Mouse (Mus musculus): ENCODE measurements around the gene Dyrk4.

The Dyrk4 gene

GRCm38 (mm10) chr6:126921111-126921881 is at the start of gene Dyrk4:
Gene Dyrk4, minus strand, starts transcription at chr6:126921839.
- no peak for DNase-seq

GRCm38 (mm10) chr6:126966241-126967026 is 44.8 kb upstream of the Dyrk4 start:
- DNase-seq, result no peak

GRCm38 (mm10) chr6:126963426-126963825 is 41.8 kb upstream of the Dyrk4 start:
- DNase-seq, result no peak

GRCm38 (mm10) chr6:126962709-126963108 is 41.1 kb upstream of the Dyrk4 start:
- DNase-seq, result no peak

GRCm38 (mm10) chr6:126961371-126962018 is 39.9 kb upstream of the Dyrk4 start:
- DNase-seq, result no peak

GRCm38 (mm10) chr6:126955734-126956133 is 34.1 kb upstream of the Dyrk4 start:
- peak; percentile 18 to 20 for DNase-seq

GRCm38 (mm10) chr6:126948336-126948735 is 26.7 kb upstream of the Dyrk4 start:
- no peak for DNase-seq

- no peak for DNase-seq
These were observed 18.8 kb upstream of the Dyrk4 start for GRCm38 (mm10) chr6:126940451-126940850.

GRCm38 (mm10) chr6:126939487-126940171 is 18.0 kb upstream of the Dyrk4 start, which contains the start of the genes Rad51ap1 and D6Wsu163e:
Gene Rad51ap1, minus strand, starts transcription at chr6:126939587.
Gene D6Wsu163e, plus strand, starts transcription at chr6:126939962.
- peak; percentile 88 to 90 for DNase-seq

- DNase-seq, result no peak
These were observed 17.3 kb upstream of the Dyrk4 start for GRCm38 (mm10) chr6:126938853-126939486.

- DNase-seq, result no peak
These were observed 16.4 kb upstream of the Dyrk4 start for GRCm38 (mm10) chr6:126938047-126938446.

GRCm38 (mm10) chr6:126932896-126933295 is 11.3 kb upstream of the Dyrk4 start:
- no peak for DNase-seq

- DNase-seq, result no peak
These were observed 6.7 kb downstream of the Dyrk4 start for GRCm38 (mm10) chr6:126914928-126915327.

- DNase-seq, result no peak
These were observed 10.9 kb downstream of the Dyrk4 start for GRCm38 (mm10) chr6:126910727-126911126.

- DNase-seq, result no peak
These were observed 13.8 kb downstream of the Dyrk4 start for GRCm38 (mm10) chr6:126907876-126908275.

- DNase-seq, result no peak
These were observed 14.3 kb downstream of the Dyrk4 start for GRCm38 (mm10) chr6:126907378-126907777.

- no peak for DNase-seq
These were observed 44.5 kb downstream of the Dyrk4 start for GRCm38 (mm10) chr6:126877118-126877517.

- no peak for DNase-seq
These were observed 68.8 kb downstream of the Dyrk4 start, which contains the start of gene Akap3 for GRCm38 (mm10) chr6:126852881-126853280. Gene Akap3, plus strand, starts transcription at chr6:126853098.

GRCm38 (mm10) chr6:126848712-126849704 is 72.6 kb downstream of the Dyrk4 start, which contains the start of gene Ndufa9:
Gene Ndufa9, minus strand, starts transcription at chr6:126849136.
- DNase-seq, result peak; percentile 85 to 89

- no peak for DNase-seq
These were observed 85.0 kb downstream of the Dyrk4 start for GRCm38 (mm10) chr6:126836628-126837027.
